Mouse (Mus musculus): Measurements from ENCODE around the gene Tmbim6.
"Not testable (repeated sequence)": the region's sequence is repeated elsewhere in the genome, so short reads cannot be mapped to it uniquely, and the experiment has no call there.

The Tmbim6 gene

DNA sequence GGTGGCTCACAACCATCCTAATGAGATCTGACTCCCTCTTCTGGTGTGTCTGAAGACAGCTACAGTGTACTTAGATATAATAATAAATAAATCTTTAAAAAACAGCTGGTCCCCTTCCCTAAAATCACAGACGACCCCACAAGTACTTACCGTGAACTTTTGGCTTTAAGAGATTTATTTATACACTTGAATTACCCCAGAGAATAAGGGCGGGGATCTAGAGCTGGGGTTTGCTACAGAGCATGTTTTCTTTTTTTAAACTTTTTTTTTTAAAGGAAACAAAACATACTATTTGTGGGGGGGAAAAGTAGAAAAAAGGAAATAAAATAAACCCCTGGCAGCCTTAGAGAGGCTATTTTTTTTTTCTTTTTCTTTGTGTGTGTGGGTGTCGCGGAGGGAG, 27.4 kb downstream of the Tmbim6 start:
- DNase-seq (ENCODE audit: low read depth): no peak

DNA sequence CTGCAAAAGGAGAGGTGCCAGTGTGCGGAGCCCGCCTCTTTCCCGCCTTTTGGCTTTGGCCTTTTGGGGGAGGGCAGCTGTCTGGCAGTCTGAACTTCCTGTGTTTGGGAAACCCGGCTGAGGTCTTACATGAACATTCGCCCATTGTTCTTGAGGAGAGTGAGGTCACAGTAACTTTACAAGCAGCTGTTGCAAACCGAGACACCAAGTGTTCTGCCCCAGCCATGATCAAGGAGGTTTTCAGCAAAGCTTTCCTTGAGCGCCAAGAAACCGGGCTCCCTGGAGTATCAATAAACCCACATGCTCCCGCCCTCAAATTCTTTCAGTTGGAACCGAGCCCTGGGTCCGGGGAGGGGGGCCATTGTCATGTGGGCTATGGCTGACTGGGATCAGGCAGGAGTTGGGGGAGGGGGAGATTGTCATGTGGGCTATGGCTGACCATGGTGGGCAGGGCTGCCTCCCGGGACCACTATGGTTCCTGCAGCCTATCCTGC, 27.9 kb downstream of the Tmbim6 start:
- DNase-seq (ENCODE audit: low read depth): no peak

DNA sequence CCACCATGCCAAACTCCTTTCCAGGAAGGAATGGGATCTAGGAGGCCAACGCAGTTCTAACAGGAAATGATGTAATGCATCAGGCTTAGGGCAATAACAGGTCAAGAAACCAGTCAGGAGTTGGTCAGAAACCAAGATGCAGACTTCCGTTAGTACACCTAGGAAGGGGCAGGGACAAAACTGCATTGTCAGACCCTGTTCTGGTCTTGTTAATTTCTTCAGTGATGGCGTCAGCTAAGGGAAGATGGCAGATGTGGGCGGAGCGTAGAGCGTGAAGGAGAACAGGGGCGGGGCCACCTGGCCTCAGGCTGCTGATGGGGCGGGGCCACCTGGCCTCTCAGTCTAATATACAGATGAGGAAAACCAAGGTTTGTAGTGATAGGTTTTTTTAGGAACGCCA, 28.5 kb downstream of the Tmbim6 start:
- no peak for DNase-seq (ENCODE audit: low read depth)

DNA sequence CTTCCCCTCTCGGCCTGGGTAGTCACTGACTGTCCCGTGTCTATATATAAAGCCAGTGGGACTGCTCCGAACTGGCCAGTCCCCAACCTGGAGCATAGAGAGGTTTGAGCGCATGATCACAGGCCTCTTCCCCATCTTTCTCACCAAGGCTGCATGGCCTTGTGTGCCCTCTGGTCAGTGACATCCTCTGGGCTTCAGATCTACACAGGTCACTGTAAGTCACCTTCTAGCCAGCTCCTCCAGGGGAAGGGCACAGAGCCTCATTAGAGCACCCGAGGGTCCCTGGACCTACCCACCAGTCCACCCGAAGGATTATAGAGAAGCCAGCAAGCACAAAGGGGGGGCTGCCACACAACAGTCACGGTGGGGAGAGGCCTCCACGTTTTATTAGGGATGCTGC, 29.0 kb downstream of the Tmbim6 start:
- DNase-seq (ENCODE audit: low read depth): no peak

DNA sequence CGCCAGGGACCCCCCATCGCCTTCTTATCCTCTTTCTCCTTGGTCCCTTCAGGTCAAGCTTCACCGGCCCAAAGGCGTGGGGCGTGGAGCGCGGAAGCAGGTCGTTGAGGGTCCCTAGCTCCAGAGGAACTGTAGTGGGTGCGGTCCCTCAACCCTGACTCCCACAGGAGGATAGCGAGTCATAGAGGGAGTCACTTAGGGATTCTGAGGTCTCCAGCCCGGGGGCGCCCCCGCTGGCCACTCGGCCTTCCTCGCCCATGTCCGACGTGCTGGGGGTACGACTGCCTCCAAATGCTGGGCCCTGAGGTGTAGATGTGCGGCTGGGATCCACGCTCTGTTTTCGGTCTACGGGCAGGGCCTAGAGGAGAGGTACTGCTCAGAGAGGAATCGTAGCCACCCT, 29.9 kb downstream of the Tmbim6 start:
- no peak for DNase-seq (ENCODE audit: low read depth)

DNA sequence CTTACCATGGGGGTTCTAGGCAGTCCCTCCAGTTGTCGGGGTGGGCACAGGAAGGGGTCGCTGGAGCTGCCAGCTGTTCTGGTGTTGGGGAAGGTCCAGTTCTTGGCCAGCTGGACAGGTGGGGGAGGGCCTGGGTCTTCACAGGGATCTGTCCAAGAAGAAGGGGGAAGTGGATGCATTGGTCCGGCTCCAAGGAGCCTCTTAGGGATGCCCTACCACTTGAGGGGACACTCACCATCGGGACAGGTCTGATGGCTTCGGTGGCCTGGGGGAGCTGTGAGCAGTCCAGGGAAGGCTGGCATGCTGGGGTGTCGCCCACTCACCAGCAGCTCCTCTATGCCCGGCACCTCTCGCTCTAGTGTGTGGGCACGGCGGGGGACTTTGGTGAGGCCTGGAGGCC, 30.4 kb downstream of the Tmbim6 start:
- no peak for DNase-seq (ENCODE audit: low read depth)

DNA sequence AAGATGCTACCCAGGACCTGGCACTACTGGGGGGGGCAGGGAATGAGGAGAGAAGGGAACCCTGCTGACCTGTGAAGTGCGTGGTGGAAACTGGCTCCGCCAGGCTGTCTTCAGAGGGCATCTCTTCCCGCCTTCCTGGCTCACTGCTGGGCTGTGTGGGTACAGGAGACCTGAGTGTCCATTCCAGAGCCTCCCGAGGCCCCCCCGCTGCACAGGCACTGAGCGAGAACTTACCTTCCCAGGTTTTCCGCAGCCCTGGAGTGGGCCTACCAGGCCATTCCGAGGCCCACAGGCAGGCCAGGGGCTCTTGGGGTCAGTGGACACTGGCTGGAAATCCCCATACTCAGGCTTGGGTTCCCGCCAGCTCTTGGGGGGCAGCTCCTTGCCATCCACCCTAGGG, 31.2 kb downstream of the Tmbim6 start:
- DNase-seq (ENCODE audit: low read depth): no peak

DNA sequence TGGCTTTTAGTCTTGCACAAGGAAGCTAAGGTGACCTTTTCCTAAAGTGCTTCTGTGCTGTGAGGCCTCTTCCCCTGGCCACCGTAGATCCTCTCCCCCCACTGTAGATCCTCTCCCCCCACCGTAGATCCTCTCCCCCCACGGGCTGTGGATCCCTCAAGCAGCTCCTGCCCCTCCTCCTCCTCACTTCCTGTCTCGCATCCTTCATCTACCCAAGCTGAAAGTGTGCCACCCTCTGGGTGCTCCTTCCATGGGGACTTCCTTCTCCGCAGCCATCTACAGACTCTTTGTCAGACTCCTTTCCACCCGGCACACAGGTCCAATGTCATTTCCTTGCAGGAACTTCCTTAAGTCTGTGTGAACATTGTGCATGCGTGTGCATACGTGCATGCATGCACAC, 37.7 kb downstream of the Tmbim6 start:
- no peak for DNase-seq (ENCODE audit: low read depth)

DNA sequence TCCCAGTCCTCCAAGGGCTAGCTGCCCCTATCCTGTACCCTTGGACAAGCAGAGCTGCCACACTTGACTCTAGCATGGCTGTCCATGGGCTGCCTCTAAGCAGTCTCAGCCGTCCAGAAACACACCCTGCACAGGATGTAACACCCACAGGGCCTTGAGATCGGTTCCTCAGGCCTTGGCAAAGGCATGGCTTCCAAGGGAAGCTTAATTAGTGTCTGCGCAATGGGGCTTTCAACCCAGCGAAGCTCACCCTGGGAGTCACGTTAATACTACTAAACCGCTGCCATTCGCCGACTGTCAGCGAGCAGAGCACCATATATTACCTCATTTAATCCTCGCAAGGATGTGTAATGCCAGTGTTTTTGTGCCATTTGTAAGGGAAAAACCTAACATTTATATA, 38.4 kb downstream of the Tmbim6 start:
- DNase-seq (ENCODE audit: low read depth): no peak

DNA sequence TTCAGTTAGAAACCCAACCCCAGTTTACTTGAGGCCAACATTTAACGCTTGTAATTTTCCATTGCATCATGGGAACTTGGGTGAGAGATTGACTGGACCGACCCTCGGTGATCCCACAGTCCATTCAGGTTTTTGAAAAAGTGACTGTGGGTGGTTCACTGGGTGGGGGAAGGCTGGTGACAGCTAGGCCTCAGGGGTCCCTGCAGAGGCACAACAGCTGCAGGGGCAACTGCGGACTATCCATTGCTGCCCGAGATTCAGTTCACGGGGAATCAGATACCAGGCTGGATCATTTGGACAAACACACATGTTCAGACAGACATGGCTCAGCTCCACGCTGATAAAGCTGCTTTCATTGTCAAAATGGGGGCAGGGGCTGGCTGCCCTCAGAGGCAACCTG, 38.8 kb downstream of the Tmbim6 start:
- no peak for DNase-seq (ENCODE audit: low read depth)

DNA sequence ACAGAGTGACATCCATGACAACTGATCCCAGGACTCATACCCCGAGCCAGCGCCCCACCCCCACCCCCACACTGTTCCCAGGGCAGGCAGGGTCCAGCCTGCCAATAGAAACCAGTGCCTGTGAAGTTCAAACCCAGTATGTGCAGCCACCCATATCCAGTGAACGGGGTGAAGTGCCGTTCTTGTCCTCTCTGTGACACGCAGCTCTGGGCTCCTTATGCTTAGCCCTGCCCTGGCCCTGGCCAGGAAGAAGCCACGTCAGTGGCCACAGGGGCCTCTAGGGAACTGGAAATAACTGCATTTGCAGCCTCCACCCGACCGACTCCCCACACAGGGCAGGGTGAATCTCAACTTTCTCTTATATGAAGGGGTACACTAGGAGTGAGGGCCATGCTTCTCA, 39.3 kb downstream of the Tmbim6 start:
- no peak for DNase-seq (ENCODE audit: low read depth)

DNA sequence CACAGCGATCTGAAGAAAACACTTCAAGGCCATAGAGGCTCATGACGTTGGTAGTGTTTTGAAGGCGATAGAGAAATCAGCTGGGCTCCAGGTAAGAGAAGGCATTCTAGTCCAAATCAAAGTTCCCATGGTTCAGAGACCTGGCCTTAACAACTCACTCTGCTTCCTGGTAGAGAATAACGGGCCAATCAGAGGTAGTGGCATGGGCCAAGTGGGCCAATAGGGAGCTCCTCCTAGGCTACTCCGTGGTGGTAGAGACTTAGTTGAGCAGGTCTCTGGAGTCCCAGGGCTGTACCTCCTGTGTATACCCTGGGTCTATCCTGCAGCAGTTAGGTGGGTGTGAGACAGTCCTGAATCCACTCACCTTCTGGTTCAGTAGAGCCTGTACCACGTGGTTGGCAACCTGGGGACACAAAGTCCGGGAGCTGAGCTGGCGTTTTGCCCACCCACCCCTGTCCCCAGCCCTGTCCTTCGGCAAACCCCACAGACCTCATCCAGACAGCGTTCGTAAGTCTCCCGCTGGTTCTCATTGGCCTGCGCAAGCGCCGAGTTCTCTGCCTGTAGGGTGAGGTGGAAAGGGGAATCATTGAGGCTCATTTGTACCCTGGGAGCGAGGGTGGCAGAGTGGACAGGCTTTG, 40.5 kb downstream of the Tmbim6 start:
- DNase-seq (ENCODE audit: low read depth): no peak

DNA sequence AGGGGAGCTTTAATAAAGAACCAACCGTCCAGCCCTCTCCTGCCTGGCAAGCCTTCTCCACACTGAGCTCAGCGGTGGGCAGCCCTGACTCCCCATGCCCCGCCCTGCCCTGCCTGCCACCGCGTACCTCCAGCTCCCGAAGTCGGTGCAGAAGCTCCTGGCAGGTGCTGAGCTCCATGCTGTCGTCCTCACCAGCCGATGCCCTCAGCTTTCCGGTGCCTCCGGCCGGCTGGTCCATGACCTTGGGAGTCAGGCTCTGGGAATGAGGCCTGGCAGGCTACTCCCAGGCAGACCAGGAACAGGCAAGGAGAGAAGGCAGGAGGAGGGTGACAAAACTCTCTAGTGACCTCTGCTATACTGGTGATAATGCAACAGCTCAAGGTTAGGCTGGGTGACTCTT, 41.2 kb downstream of the Tmbim6 start:
- DNase-seq (ENCODE audit: low read depth): no peak

DNA sequence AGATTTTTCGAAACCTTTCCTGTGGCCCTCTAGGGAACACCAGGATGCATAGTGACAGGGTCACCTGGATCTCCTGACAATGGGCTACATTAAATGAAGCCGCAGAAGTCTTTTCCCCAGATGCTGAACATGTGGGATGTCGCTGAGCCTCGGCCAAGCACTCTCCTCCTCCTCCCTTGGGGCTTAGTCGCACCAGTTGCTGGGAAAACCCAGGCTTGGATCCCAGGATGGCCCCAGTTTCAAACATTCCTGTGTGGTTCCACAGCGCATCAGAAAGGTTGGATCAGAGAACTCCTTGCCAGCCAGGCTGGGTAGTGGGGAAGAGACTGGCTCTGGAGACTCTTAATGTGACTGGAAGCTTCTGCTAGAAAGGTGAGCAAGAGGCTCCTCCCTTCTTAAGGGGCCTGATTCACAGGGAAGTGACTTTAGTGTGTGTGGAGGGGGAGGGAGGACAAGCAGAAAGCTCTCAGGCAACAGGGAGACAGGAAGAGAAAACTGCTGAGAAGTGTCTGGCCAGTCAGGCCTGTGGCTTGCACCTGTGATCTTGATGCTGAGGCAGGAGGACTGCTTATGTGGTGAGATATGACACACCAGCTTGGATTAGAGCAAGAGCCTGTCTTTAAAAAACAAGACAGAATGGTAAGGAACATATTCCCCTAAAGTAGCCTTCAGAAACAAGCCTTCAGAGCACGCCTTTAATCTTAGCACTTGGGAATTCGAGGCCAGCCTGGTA, 46.5 kb downstream of the Tmbim6 start:
- no peak for DNase-seq (ENCODE audit: low read depth)

DNA sequence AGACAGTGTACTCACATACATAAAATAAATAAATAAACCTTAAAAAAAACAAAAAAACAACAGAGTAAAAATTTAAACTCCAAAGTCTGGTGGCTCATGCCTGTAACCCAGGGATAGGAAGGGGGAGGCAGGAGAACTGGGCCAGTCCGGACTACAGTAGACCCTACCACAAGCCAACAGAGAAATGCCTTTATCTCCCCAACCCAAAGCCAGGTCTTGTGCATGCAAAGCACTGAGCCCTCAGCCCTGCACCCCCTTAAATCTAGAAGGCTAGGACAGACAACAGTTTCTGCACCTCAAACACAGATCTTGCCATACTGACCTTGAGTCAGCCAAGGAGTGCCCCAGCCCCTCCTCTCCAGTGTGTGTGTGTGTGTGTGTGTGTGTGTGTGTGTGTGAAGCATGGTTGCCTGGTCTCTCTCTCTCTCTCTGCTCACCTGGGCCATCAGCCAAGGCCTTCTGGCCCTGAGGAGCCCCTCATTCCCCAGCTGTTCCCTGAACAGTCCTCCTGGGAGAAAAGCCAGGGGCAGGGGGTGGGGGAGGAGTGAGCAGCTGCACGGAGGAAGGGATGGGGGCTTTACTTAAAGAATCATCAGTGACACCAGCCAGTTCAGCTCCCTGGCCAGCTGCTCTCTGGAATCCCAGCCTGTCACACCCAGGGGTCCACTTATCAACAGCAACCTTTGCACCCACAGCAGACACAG, 47.6 kb downstream of the Tmbim6 start:
- no peak for DNase-seq (ENCODE audit: low read depth)

DNA sequence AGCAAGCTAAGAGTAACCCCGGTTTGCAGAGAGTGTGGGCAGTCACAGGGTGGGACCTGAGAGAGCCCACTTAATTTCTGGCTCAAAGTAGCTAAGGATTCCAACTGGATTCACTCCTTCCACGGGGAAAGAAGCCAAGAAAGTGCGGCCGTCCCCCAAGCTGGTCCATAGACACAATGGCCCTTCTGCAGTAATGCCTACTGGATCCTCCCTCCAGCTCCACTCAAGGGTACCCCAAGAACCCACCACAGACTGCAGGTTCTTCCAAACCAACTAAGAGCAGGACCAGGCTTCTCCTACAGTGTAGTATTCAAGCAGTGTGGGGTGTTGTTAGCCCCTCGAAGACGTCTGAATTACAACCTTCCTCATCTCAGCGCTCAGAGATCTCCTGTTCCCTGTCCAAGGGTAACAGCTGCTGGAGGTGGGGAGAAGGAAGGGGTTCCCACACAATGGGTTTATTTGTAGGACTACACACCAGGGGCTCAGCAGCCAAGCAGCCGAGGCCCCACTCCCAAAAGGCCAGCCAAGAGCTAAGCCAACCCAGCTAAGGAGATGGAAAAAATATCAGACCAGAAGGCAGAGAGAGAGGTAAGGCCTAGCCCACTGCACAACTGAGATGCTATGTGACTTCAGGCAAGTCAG, 48.3 kb downstream of the Tmbim6 start:
- no peak for DNase-seq (ENCODE audit: low read depth)

DNA sequence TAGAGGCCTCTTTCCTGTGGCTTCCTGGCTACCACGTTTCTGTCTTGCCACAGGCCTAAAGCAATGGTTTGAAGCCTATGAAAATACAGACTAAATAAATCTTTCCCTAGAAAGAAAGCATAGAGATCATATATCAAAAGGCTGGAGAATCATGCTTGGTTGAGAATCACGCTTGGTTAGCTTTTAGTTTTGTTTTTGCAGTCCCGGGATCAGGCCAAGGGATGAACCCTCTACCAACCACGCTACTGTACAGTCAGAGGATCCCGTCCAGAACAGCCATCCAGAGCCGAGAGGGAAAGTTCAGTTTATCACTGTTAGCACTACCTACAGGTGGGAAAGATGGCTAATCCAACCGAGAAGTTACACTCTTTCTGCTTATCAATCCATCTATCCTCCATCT, 49.7 kb downstream of the Tmbim6 start:
- DNase-seq (ENCODE audit: low read depth): no peak

DNA sequence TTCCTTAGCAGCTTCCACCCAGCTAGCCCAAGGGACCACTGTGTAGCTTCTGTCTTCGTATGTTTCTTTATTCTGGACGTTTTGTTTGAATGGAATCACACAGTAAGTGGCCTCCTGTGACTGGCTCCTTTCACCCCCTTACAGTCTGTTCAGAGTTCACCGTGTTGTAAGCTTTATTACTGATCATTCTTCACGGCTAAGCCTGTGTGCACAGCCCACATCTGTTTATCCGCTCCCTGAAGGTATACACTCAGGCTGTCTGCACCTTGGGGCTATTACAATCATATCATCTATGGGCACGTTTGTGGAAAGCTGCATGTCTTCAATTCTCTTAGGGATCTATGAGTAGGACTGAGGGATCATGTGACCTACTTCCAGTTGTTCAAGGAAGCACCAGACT, 52.9 kb downstream of the Tmbim6 start:
- no peak for DNase-seq (ENCODE audit: low read depth)

DNA sequence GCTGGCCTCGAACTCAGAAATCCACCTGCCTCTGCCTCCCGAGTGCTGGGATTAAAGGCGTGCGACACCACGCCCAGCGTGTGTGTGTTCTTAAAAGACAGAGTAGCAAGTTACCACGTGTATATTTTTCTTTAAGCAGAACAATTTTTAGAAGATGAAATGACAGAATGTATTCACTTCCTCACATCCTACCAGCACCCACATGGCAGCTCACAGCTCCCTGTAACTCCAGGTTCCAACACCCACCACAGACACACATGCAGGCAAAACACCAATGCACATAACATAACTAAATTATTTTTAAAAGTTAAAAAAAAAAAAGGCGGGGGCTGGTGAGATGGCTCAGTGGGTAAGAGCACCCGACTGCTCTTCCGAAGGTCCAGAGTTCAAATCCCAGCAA, 53.5 kb downstream of the Tmbim6 start:
- DNase-seq (ENCODE audit: low read depth): not testable (repeated sequence)

DNA sequence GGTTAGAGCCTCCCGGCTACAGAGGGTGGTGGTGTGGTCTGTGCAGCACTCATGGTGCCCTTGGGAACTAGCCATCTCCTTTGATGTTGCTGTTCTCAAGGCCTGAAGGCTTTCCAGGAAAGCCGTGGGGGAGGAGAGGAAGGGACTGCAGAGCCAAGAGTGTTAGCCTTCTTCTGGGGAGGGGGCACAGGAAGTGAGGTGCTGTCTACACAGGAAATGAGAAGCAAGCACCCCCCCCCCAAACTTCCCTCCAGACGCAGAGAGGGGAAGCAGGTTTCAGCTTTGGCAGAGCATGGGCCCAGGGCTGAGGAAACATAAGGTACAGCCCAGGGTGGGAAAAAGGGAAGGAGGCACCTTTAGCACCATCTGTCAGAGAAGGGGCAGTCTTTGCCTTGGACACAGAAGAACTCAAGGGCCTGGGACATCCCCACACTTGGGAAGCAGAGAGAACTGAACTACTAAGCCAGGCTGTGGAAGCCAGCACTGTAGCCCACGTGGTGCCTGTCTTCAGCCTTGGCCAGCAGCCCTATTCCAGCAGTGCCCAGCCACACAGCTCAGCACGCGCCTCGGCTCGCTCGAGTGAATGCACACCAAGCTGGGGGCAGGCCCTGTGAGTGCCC, 56.6 kb downstream of the Tmbim6 start:
- DNase-seq (ENCODE audit: low read depth): no peak

DNA sequence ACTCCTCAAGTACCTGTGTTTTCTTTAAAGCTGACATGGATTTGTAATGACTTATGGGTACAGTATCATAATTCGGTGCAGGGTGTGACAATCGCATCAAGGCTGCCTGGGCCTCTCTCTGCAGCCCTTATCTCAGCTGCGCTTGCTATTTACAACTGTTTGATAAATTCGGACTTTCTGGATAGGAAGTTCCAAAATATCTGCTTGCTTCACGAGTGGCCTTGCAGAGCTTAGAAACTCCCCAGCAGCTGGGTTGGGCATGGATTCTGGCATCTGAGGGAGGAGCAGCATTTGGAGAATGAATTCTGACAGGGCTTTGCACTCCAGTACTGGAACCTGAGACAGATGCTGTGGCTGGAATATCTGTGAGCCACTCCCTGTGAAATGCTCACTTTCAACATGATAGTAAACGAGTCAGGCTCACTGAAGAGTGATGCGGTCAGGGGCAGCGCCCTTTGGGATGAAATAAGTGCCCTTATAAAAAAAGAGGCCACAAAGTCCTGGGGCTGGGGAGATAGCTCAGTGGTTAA, 57.1 kb downstream of the Tmbim6 start:
- no peak for DNase-seq (ENCODE audit: low read depth)
